In the genomic region with DNA sequence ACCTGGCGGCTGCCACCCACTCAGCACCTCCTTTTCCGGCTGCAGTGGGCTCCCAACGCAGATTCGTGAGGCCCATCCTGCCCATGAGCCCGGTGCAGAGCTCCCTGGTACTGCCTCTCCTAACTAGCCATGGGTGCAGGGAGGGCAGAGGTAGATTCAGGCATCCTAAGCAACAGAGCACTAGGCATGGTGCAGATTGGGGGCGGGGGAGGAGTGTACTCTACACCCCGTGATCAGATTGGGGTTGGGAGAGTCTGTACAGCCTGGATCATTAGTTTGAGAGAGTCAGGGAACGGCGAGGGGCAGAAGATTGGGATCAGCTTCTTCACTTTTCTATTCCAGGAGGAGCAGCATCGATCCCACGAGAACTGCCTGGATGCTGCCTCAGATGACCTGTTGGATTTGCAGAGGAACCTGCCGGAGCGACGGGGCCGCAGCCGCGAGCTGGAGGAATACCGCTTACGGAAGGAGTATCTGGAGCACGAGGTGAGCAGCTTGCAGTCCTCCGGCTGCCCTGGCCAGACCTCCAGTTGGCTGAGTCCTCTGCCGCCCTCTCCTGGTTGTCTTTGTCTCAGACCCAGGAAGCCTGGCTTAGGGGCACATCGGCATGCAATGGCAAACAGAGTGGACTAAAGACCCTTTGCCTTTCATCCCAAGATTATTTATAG, we compare ENCODE assay signal across 8 mouse cellular contexts. TPM values are rescaled to one million over a fixed set of nuclear protein-coding genes. Genes with fewer than 3 reads are reported as not detected.
A peak's percentile ranks its signal among the peaks of the same experiment; 100 is the strongest.
DNase-seq lines count a peak whose midpoint lies in the region; ATAC-seq and TF ChIP-seq lines count a peak whose summit lies in the region.

No protein-coding gene starts in this region.

- WGBS in forebrain, embryonic 12.5 days = 15% methylated on average over 23 of the region's 23 CpGs

- peak; percentile 80 for TF ChIP-seq CTCF in ES-Bruce4 (IDR thresholded peaks at IDR 0.05; ENCODE audit: low read depth, low read length)

- peak overlapping the region; percentile 55 for H3K4me2 ChIP-seq in forebrain, embryonic 12.5 days

- TF ChIP-seq EP300 in ES-Bruce4 (IDR thresholded peaks at IDR 0.05; ENCODE audit: insufficient read depth, low read depth, low read length) = 0 out of 2 replicates have a peak, but pooled peaks have one; percentile 27

- no peak overlapping the region for H3K27ac ChIP-seq in ES-Bruce4 (ENCODE audit: insufficient read depth, low read length)
- H3K27ac ChIP-seq in forebrain, embryonic 12.5 days = no peak overlapping the region

- intact Hi-C loops in heart, postnatal 36 days (cut with DNase I) = loop anchor here (1.0 to 5.0 kb wide), 3 partner anchors 49 to 352 kb away; no protein-coding TSS in a partner anchor

- no peak for TF ChIP-seq POLR2A in ES-Bruce4 (IDR thresholded peaks at IDR 0.05; ENCODE audit: insufficient read depth, low read length)

- DNase-seq in c-Kit-positive CD71-positive TER-119-negative erythroid progenitor cells, embryonic 14.5 days (ENCODE audit: low read depth) = peak; percentile 40
- DNase-seq in heart, postnatal 36 days = peak; percentile 56 to 76
- peak; percentile 90 to 93 for DNase-seq in kidney, postnatal 4 days
- peak; percentile 82 for DNase-seq in lung, postnatal 10 days
- peak; percentile 68 for DNase-seq in ovary, postnatal 14 days (ENCODE audit: low spot score)
- peak; percentile 69 for DNase-seq in thymus, postnatal 14 days

- H3K36me3 ChIP-seq in ES-Bruce4 (ENCODE audit: control insufficient read depth, insufficient read depth, low read length, poor library complexity, severe bottlenecking) = no peaks in the 10 kb centered on the region
- H3K36me3 ChIP-seq in forebrain, embryonic 12.5 days (replicated peaks) = no peaks in the 10 kb centered on the region

- H3K4me1 ChIP-seq in ES-Bruce4 (ENCODE audit: control insufficient read depth, insufficient read depth, low read length) = no peaks in the 10 kb centered on the region
- peaks cover 16% of the 10 kb centered on the region for H3K4me1 ChIP-seq in forebrain, embryonic 12.5 days

- ATAC-seq in forebrain, embryonic 12.5 days (ENCODE audit: low FRiP score) = peak; percentile 69; the same call in 1 of the 2 replicates

- peak overlapping the region; percentile 4 for H3K4me3 ChIP-seq in ES-Bruce4 (ENCODE audit: low read depth, low read length)
- peak overlapping the region; percentile 16 for H3K4me3 ChIP-seq in forebrain, embryonic 12.5 days (replicated peaks)

- 0 out of 2 replicates have a peak overlapping the region, but pooled peaks have one; percentile 5 for H3K9ac ChIP-seq in ES-Bruce4 (ENCODE audit: low read depth, poor library complexity, severe bottlenecking)
- peak overlapping the region; percentile 48 for H3K9ac ChIP-seq in forebrain, embryonic 12.5 days

- no peaks in the 10 kb centered on the region for H3K27me3 ChIP-seq in ES-Bruce4 (ENCODE audit: control insufficient read depth, insufficient read depth, low read length, poor library complexity, severe bottlenecking)
- peaks cover 28% of the 10 kb centered on the region for H3K27me3 ChIP-seq in forebrain, embryonic 12.5 days

- H3K9me3 ChIP-seq in ES-Bruce4 (replicated peaks; ENCODE audit: control insufficient read depth, insufficient read depth, low read length, poor library complexity, severe bottlenecking) = no peaks in the 10 kb centered on the region
- no peaks in the 10 kb centered on the region for H3K9me3 ChIP-seq in forebrain, embryonic 12.5 days

RNA-seq across cellular contexts. Expression of a gene that starts 38.1 kb away (rescaled TPM):
- polyA plus RNA-seq in ES-Bruce4 (2011; ENCODE audit: insufficient read depth, insufficient read length, low read depth, missing spikeins) = 3.6 and 10.1 TPM in 2 replicates
- 0.29 and 1.0 TPM in 2 replicates for polyA plus RNA-seq in forebrain, embryonic 12.5 days (2016; fragmentation: Nextera tagmentation; extraction: Ambion mirVana)
- 1 to 10 TPM in 1 of 2 experiments, under 1 TPM in 1; 0.89 to 1.4 TPM for total RNA-seq in heart, postnatal 36 days (2021)

Comparison
In these comparisons a context has a peak if more than half of its experiments do, and no peak if none do; other contexts are left out.
1. DNase-seq: peak in every context shown above with its lines; median percentile 92 in kidney, postnatal 4 days; 82 in lung, postnatal 10 days; 69 in thymus, postnatal 14 days; 68 in ovary, postnatal 14 days; 66 in heart, postnatal 36 days; 40 in c-Kit-positive CD71-positive TER-119-negative erythroid progenitor cells, embryonic 14.5 days.